Mouse (Mus musculus) testis, adult 2 months (tissue): ENCODE measurements around the gene Pfkfb4. TPM values are rescaled to one million over a fixed set of nuclear protein-coding genes. Genes with fewer than 3 reads are reported as not detected.

ENCODE experiments used
- H3K27ac ChIP-seq: fragments of 200-500 bp; 2 replicates; pipeline ENCODE4 v1.5.1; 2012; ENCODE audit warnings: low read depth, low read length; ENCODE audit not compliant: control insufficient read depth, insufficient read depth
- H3K27me3 ChIP-seq: fragments of 200-500 bp; 2 replicates; pipeline ENCODE4 v1.6.1; 2012; ENCODE audit warnings: mild to moderate bottlenecking, low read length, moderate library complexity; ENCODE audit not compliant: control insufficient read depth, insufficient read depth
- H3K36me3 ChIP-seq: fragments of 200-500 bp; 2 replicates; pipeline ENCODE4 v1.6.1; 2012; ENCODE audit warnings: mild to moderate bottlenecking, low read length; ENCODE audit not compliant: control insufficient read depth, insufficient read depth
- H3K4me1 ChIP-seq: fragments of 200-500 bp; 2 replicates; pipeline ENCODE4 v1.6.1; 2012; ENCODE audit warnings: low read length; ENCODE audit not compliant: control insufficient read depth, insufficient read depth
- H3K4me3 ChIP-seq: fragments of 200-500 bp; 2 replicates; pipeline ENCODE4 v1.5.1; 2012; ENCODE audit warnings: low read depth, mild to moderate bottlenecking, low read length, moderate library complexity, mixed read lengths; ENCODE audit not compliant: control insufficient read depth
- CTCF ChIP-seq: fragments of 200-500 bp; IDR thresholded peaks from 2 replicates; pipeline ENCODE4 v1.5.1; 2012; ENCODE audit warnings: low read depth, mild to moderate bottlenecking, inconsistent platforms, low read length, moderate library complexity; ENCODE audit not compliant: control insufficient read depth, insufficient read depth, insufficient replicate concordance
- POLR2A ChIP-seq: fragments of 200-500 bp; IDR thresholded peaks from 2 replicates; pipeline ENCODE4 v1.6.1; 2012; ENCODE audit warnings: low read depth, mild to moderate bottlenecking, inconsistent platforms, low read length, moderate library complexity; ENCODE audit not compliant: control insufficient read depth
- polyA plus RNA-seq: library from polyadenylated mRNA; depleted of rRNA; stranded (reverse); fragments of >200 nt; gene quantifications from 2 replicates; pipeline ENCODE4 v1.2.3, GENCODE M21; 2012

The Pfkfb4 gene
- polyA plus RNA-seq, 1 experiment: 41.2 TPM

- TF ChIP-seq CTCF (no peak), POLR2A (no peak)
- Histone ChIP-seq H3K4me3 (no peak overlapping the region), H3K27me3 (no peaks in the 10 kb centered on the region), H3K27ac (no peak overlapping the region), H3K4me1 (no peaks in the 10 kb centered on the region), H3K36me3 (no peaks in the 10 kb centered on the region)
Observed at GRCm38 (mm10) chr9:109028421-109028820, 36.8 kb downstream of the Pfkfb4 start.

DNA sequence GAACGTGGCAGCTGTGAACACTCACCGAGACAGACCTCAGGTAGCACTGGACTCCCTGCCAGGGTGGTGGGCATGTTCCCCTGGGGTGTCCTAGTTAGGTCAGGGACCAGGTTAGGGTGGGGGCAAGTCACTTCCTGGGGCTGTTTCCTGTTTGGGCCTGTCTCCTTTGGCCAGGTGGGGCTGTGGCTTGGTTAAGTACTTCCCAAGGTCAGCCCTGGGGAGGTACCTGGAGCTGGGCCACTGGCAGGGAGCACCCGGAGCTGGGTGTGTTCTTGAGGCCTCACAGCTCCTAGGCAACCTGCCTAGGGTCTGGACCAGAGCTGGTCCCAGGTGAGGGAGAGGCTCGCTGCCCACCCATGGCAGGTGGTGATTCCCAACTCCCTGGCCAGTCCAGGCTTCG, 37.3 kb downstream of the Pfkfb4 start:
- Histone ChIP-seq H3K4me1 (no peaks in the 10 kb centered on the region), H3K36me3 (no peaks in the 10 kb centered on the region), H3K4me3 (no peak overlapping the region), H3K27me3 (no peaks in the 10 kb centered on the region), H3K27ac (no peak overlapping the region)
- TF ChIP-seq POLR2A (no peak), CTCF (no peak)

GRCm38 (mm10) chr9:109030312-109030711, 38.7 kb downstream of the Pfkfb4 start:
- H3K4me3 ChIP-seq: no peak overlapping the region
- H3K4me1 ChIP-seq: no peaks in the 10 kb centered on the region
- H3K27me3 ChIP-seq: no peaks in the 10 kb centered on the region
- no peak for TF ChIP-seq CTCF
- no peak for TF ChIP-seq POLR2A
- H3K27ac ChIP-seq: no peak overlapping the region
- H3K36me3 ChIP-seq: no peaks in the 10 kb centered on the region

DNA sequence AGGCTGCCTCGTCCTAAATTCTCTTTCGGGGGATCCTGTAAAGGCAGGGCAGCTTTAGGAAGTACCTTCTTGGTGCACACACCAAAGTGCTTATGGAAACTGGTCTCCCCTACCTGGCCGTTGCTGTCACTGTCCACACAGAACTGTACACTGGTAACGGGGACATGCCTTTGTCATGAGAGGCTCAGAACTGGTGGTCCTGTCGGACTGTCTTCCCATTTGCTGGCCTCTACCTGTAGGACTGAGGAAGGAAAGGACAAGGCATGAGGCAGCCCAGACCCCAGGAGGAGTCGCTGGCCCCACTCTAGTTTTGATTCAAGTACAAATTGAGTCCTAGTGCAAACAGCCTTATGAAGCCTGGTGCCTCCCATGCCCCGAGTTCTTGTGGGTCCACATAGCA, 39.4 kb downstream of the Pfkfb4 start:
- H3K36me3 ChIP-seq: no peaks in the 10 kb centered on the region
- no peak overlapping the region for H3K4me3 ChIP-seq
- no peaks in the 10 kb centered on the region for H3K4me1 ChIP-seq
- no peak overlapping the region for H3K27ac ChIP-seq
- H3K27me3 ChIP-seq: no peaks in the 10 kb centered on the region
- TF ChIP-seq POLR2A (no peak), CTCF (no peak)

GRCm38 (mm10) chr9:109031686-109032085, 40.1 kb downstream of the Pfkfb4 start:
- no peaks in the 10 kb centered on the region for H3K4me1 ChIP-seq
- H3K27ac ChIP-seq: no peak overlapping the region
- H3K4me3 ChIP-seq: no peak overlapping the region
- no peak for TF ChIP-seq CTCF
- TF ChIP-seq POLR2A: no peak
- H3K27me3 ChIP-seq: no peaks in the 10 kb centered on the region
- no peaks in the 10 kb centered on the region for H3K36me3 ChIP-seq

DNA sequence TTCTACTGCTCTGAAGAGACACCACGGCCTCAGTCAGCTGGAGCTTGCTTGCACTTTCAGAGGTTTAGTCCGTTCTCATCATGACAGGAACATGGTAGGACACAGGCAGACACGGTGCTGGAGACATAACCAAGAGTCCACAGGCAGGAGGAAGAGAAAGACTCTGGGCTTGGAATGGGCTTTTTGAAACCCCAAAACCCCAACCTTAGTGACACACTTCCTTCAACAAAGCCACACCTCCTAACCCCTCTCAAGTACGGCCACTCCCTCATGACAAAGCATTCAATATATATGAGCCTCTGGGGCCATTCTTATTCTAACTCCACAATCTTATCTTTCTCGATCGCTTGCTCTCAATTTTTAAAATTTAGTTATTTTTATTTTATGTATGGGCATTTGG, 40.9 kb downstream of the Pfkfb4 start:
- Histone ChIP-seq H3K36me3 (no peaks in the 10 kb centered on the region), H3K27ac (no peak overlapping the region), H3K27me3 (no peaks in the 10 kb centered on the region), H3K4me1 (no peaks in the 10 kb centered on the region), H3K4me3 (no peak overlapping the region)
- no peak for TF ChIP-seq CTCF
- no peak for TF ChIP-seq POLR2A

DNA sequence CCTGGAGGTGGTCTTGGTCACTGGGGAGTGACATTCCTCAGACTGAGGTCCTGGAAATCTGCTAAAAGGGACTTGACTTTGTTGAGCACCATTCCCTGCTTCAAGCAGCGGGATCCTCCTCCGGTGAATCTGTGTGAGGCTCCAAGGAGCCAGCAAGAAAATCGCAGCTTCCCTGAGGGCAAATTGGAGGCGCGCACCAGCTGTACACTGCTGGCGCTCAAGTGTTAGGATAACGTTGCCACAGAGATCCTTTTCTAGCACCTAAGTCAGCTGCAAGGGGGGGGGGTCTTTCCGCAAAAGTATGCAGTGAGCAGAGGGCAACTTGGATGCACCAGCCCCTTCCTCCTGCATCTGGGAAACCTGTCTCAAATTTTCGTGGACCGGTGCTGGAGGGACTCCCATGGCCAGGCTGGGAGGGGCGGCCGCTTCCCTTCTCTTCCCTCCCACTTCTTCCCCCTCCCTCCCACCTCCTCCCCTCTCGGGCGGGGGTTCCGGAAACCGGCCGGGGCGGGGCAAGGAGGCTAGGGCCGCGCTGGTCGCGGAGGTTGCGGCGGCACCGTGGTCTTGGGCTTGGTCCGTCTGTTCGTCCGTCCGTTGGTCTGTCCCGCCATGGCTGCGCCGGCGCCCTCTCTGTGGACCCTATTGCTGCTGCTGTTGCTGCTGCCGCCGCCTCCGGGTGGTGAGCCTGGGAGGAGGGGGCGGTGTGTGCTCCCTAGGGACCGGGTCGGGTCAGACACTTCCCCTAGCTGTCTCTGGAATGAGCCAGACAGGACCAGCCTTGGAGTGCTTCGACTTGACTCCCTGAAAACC, 46.7 kb downstream of the Pfkfb4 start, which contains the start of gene Shisa5:
Gene Shisa5, plus strand, starts transcription at position 480 of the 810 bp plus-strand sequence.
- Histone ChIP-seq H3K4me1 (peaks cover 12% of the 10 kb centered on the region), H3K27me3 (no peaks in the 10 kb centered on the region; the same call in 1 of the 2 replicates), H3K27ac (peak within 1 kb of the TSS; percentile 77), H3K36me3 (no peaks in the 10 kb centered on the region), H3K4me3 (peak within 1 kb of the TSS; percentile 84)
- TF ChIP-seq CTCF: no peak
- 0 out of 2 replicates have a peak, but pooled peaks have one; percentile 38 for TF ChIP-seq POLR2A
